Mouse (Mus musculus) liver, embryonic 14.5 days (tissue): Measurements from ENCODE around the gene Gm4907. TPM values are rescaled to one million over a fixed set of nuclear protein-coding genes. Genes with fewer than 3 reads are reported as not detected.
"Not testable (repeated sequence)": the region's sequence is repeated elsewhere in the genome, so short reads cannot be mapped to it uniquely, and the experiment has no call there.

Experiments used
- ATAC-seq: fragments of 200-750 bp; cut with Nextera tagmentation; 2 replicates; pipeline ENCODE4 v1.8.0; 2017; ENCODE audit warnings: moderate number of reproducible peaks, mild to moderate bottlenecking, moderate library complexity; ENCODE audit not compliant: insufficient read depth
- DNase-seq, 3 experiments: peaks; one replicate each; pipeline ENCODE4 v3.0.0-alpha.2; 2012 to 2013; ENCODE audit warnings: low read depth in 3 of 3, low spot score in 3 of 3
- H3K27ac ChIP-seq: fragments of 300-500 bp; sonication (generic); 2 replicates; pipeline ENCODE4 v1.5.1; 2014; ENCODE audit warnings: moderate library complexity, mild to moderate bottlenecking, control low read depth, inconsistent platforms
- H3K27me3 ChIP-seq: fragments of 300-500 bp; sonication (generic); 2 replicates; pipeline ENCODE4 v1.6.1; 2014; ENCODE audit warnings: mild to moderate bottlenecking, low read length, moderate library complexity; ENCODE audit not compliant: control insufficient read depth, insufficient read depth
- H3K36me3 ChIP-seq: fragments of 300-500 bp; sonication (generic); replicated peaks from 2 replicates; pipeline ENCODE4 v1.6.1; 2014; ENCODE audit warnings: low read depth; ENCODE audit not compliant: control insufficient read depth, insufficient read depth
- H3K4me1 ChIP-seq, 2 experiments: fragments of 200-500 bp in 1 of 2; fragments of 300-500 bp in 1 of 2; sonication (generic) in 1 of 2; replicated peaks; 2 replicates each; pipeline ENCODE4 v1.6.1; 2012 to 2014; ENCODE audit warnings: antibody characterized with exemption in 1 of 2, inconsistent platforms in 1 of 2, low read length in 1 of 2; ENCODE audit not compliant: control insufficient read depth in 2 of 2, insufficient read depth in 2 of 2
- H3K4me2 ChIP-seq: fragments of 300-500 bp; sonication (generic); 2 replicates; pipeline ENCODE4 v1.6.1; 2014; ENCODE audit warnings: low read depth, mild to moderate bottlenecking, control low read depth, moderate library complexity
- H3K4me3 ChIP-seq, 2 experiments: fragments of 200-500 bp in 1 of 2; fragments of 300-500 bp in 1 of 2; sonication (generic) in 1 of 2; 2 replicates each; pipeline ENCODE4 v1.5.1; 2012 to 2014; ENCODE audit warnings: low read depth in 2 of 2, low read length in 2 of 2, mild to moderate bottlenecking in 2 of 2, control low read depth in 1 of 2, inconsistent platforms in 1 of 2, moderate library complexity in 1 of 2; ENCODE audit not compliant: insufficient read depth in 1 of 2
- H3K9ac ChIP-seq: fragments of 300-500 bp; sonication (generic); replicated peaks from 2 replicates; pipeline ENCODE4 v1.6.1; 2014; ENCODE audit warnings: mild to moderate bottlenecking, control low read depth, moderate library complexity
- H3K9me3 ChIP-seq: fragments of 300-500 bp; sonication (generic); 2 replicates; pipeline ENCODE4 v1.6.1; 2016; ENCODE audit warnings: low read length, mixed read lengths; ENCODE audit not compliant: control insufficient read depth
- CTCF ChIP-seq: IDR thresholded peaks from 2 replicates; pipeline ENCODE4 v1.5.1; 2016; ENCODE audit warnings: antibody characterized with exemption, low read depth, control low read depth
- EP300 ChIP-seq: IDR thresholded peaks from 2 replicates; pipeline ENCODE4 v1.6.1; 2016; ENCODE audit warnings: antibody characterized with exemption, low read depth
- WGBS: fragments of 180-500 bp; shearing (Covaris S2); extraction: QIAGEN DNeasy Blood & Tissue Kit; methylation state at CpG from one replicate; pipeline ENCODE4 v1.1.7; 2014; ENCODE audit not compliant: insufficient replicate concordance; 5-methylcytosine and 5-hydroxymethylcytosine counted together
- polyA plus RNA-seq, 2 experiments: library from polyadenylated mRNA; depleted of rRNA in 1 of 2; stranded (reverse) in 1 of 2; unstranded in 1 of 2; fragments of >200 nt; fragmentation: Nextera tagmentation in 1 of 2; extraction: Ambion mirVana in 1 of 2; gene quantifications; 2 replicates each; pipeline versions ENCODE4 v1.2.1 to v1.2.3; 2012 to 2014

Gm4907 gene
- not detected in 2 replicates for polyA plus RNA-seq (2012; rRNA removed)
- not detected in 2 replicates for polyA plus RNA-seq (2014; fragmentation: Nextera tagmentation; extraction: Ambion mirVana)

- not testable (repeated sequence) for H3K4me1 ChIP-seq, H3K4me3 ChIP-seq, DNase-seq, H3K4me2 ChIP-seq, H3K9ac ChIP-seq, H3K9me3 ChIP-seq, H3K27me3 ChIP-seq, H3K36me3 ChIP-seq, ATAC-seq, H3K27ac ChIP-seq
- WGBS = 29% methylated on average over 2 of the region's 2 CpGs
These were observed at the start of gene Gm4907 for GRCm38 (mm10) chrX:23882253-23882652. Gm4907 (plus strand) TSS chrX:23882553.

- H3K27ac ChIP-seq, H3K4me3 ChIP-seq, H3K4me1 ChIP-seq, H3K9me3 ChIP-seq, ATAC-seq, H3K36me3 ChIP-seq, DNase-seq, H3K9ac ChIP-seq, H3K27me3 ChIP-seq, H3K4me2 ChIP-seq: not testable (repeated sequence)
- WGBS = 76% methylated on average over 11 of the region's 11 CpGs
These were observed 48.6 kb upstream of the Gm4907 start for GRCm38 (mm10) chrX:23833784-23834183.

- ATAC-seq (no peak), DNase-seq (no peak)
- TF ChIP-seq CTCF = no peak
- TF ChIP-seq EP300 = no peak
- Histone ChIP-seq H3K4me1 (no peaks in the 10 kb centered on the region), H3K4me2 (no peak overlapping the region), H3K27me3 (no peaks in the 10 kb centered on the region), H3K27ac (no peak overlapping the region), H3K9ac (no peak overlapping the region), H3K4me3 (no peak overlapping the region), H3K36me3 (no peaks in the 10 kb centered on the region), H3K9me3 (no peaks in the 10 kb centered on the region)
- 52% methylated on average over 1 of the region's 1 CpGs for WGBS
These were observed 41.4 kb upstream of the Gm4907 start for GRCm38 (mm10) chrX:23840921-23841320.

GRCm38 (mm10) chrX:23954161-23954560 is 71.8 kb downstream of the Gm4907 start:
- Histone ChIP-seq H3K36me3 (no peaks in the 10 kb centered on the region), H3K9me3 (no peaks in the 10 kb centered on the region), H3K4me3 (no peak overlapping the region), H3K27me3 (no peaks in the 10 kb centered on the region), H3K27ac (no peak overlapping the region), H3K9ac (no peak overlapping the region), H3K4me2 (no peak overlapping the region), H3K4me1 (no peaks in the 10 kb centered on the region)
- WGBS = 59% methylated on average over 2 of the region's 2 CpGs
- ATAC-seq = no peak
- DNase-seq = no peak
- no peak for TF ChIP-seq CTCF
- no peak for TF ChIP-seq EP300

Other genes with a start within 250 kb of the Gm4907 start
- gene Wdr44, start 189.5 kb upstream of the Gm4907 start, polyA plus RNA-seq (2012; rRNA removed) = 1.1 and 2.2 TPM in 2 replicates
- 4.5 and 5.5 TPM in 2 replicates for gene Wdr44, start 189.5 kb upstream of the Gm4907 start, polyA plus RNA-seq (2014; fragmentation: Nextera tagmentation; extraction: Ambion mirVana)
- not detected in 2 replicates for gene Gm4985, start 76.4 kb downstream of the Gm4907 start, polyA plus RNA-seq (2012; rRNA removed)
- not detected in 2 replicates for gene Gm4985, start 76.4 kb downstream of the Gm4907 start, polyA plus RNA-seq (2014; fragmentation: Nextera tagmentation; extraction: Ambion mirVana)